Comparison of ENCODE assay signal across 8 mouse cellular contexts in the genomic region with DNA sequence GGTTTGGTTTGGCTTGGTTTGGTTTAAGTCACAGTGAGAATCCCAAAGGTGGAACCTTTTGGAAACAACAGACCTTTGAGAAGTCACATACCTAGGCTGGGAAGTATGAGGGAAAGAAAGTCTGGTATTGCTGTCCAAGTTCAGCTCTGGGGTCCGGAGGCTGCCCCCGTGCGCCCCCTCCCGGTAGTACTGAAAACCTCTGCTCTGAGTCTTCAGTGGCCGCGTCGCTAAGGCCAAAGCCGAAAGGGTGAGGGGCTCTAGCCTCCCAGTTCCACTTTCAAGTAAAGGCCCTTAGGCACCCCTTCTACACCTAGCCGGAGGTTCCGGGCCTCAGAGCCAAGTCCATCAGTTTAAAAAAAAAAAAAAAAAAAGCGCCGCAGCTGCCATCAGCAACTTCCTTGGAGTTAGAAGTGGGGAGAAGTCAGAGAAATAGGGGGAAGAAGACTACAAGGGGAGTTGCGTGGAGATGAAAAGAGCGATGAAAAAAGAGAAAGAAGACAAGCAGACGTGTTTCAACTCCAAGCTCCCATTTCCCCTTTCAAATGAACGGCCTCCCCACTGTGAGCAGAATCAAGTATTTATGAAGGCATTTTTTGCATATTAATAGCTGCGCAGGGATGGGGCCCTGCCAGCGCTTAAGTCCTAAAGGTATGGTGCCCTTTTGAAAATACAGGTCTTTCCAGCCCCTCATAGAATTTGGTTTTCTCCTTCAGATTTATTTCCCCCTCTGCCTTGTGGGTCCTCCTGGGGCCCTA.
DNase-seq lines count a peak whose midpoint lies in the region; ATAC-seq and TF ChIP-seq lines count a peak whose summit lies in the region.

No protein-coding gene starts in this region.

- no peaks in the 10 kb centered on the region for H3K27me3 ChIP-seq in Patski
- no peaks in the 10 kb centered on the region for H3K27me3 ChIP-seq in hindbrain, embryonic 16.5 days (replicated peaks; ENCODE audit: control insufficient read depth, insufficient read depth, low read length)

- ATAC-seq in Patski = peak; percentile 35
- ATAC-seq in hindbrain, embryonic 16.5 days = peak; percentile 83
- ATAC-seq in activated CD4-positive, CD25-positive, alpha-beta regulatory T cell, adult 4 months = no peak

- H3K4me3 ChIP-seq in hindbrain, embryonic 16.5 days (ENCODE audit: low read length) = no peak overlapping the region

- in situ Hi-C loops in Patski (cut with MboI; ENCODE audit: low pct_unique_long_range_greater_than_20kb) = loop anchor here (5.0 kb wide), 2 partner anchors 143 to 268 kb away; no protein-coding TSS in a partner anchor

- DNase-seq in Patski (ENCODE audit: low read depth, low spot score) = no peak
- peak; percentile 92 to 94 for DNase-seq in cerebellum, postnatal 10 days
- DNase-seq in frontal cortex, postnatal 36 days (ENCODE audit: low spot score in 2 of 2) = peak; percentile 48 to 55
- DNase-seq in left cerebral cortex, postnatal 4 days = peak; percentile 82
- DNase-seq in mesoderm, embryonic 11.5 days (ENCODE audit: low read depth, low spot score) = peak; percentile 74
- peak; percentile 54 for DNase-seq in skeletal muscle tissue, adult 2 months (ENCODE audit: low read depth, low spot score)

- H3K4me2 ChIP-seq in hindbrain, embryonic 16.5 days (ENCODE audit: low read length) = peak overlapping the region; percentile 46

- CTCF ChIA-PET in Patski (lab: Charles Lee) = interaction anchor here (0.8 to 2.3 kb wide), 7 partner anchors 8 to 273 kb away, joined by 3 to 7 read pairs (median 3); no protein-coding TSS in a partner anchor

- WGBS in hindbrain, embryonic 16.5 days = 8% methylated on average over 18 of the region's 18 CpGs

- intact Hi-C loops in left cerebral cortex, postnatal 4 days (cut with DNase I) = loop anchor here (10.0 kb wide), 1 partner anchor 100 kb away; a partner anchor contains a TSS

- no peaks in the 10 kb centered on the region for H3K4me1 ChIP-seq in hindbrain, embryonic 16.5 days (ENCODE audit: control insufficient read depth, insufficient read depth, low read depth, low read length)

- no peaks in the 10 kb centered on the region for H3K9me3 ChIP-seq in hindbrain, embryonic 16.5 days (ENCODE audit: control insufficient read depth, low read length)

- H3K9ac ChIP-seq in hindbrain, embryonic 16.5 days (ENCODE audit: low read depth, low read length) = no peak overlapping the region

- no peak overlapping the region for H3K27ac ChIP-seq in hindbrain, embryonic 16.5 days (ENCODE audit: low read depth, low read length)

- H3K36me3 ChIP-seq in hindbrain, embryonic 16.5 days (ENCODE audit: control insufficient read depth, insufficient read depth, low read length) = no peaks in the 10 kb centered on the region

- TF ChIP-seq CTCF in Patski (IDR thresholded peaks at IDR 0.05) = peak; percentile 95

- POLR2A ChIA-PET in Patski (lab: Charles Lee) = interaction anchor here (0.7 kb wide), 1 partner anchor 275 kb away, joined by 5 read pairs; no protein-coding TSS in a partner anchor
